Mouse (Mus musculus) ES-E14 (cell line): ENCODE measurements around the gene Pex12. TPM values are rescaled to one million over a fixed set of nuclear protein-coding genes. Genes with fewer than 3 reads are reported as not detected.

Experiments used
- DNase-seq: peaks from one replicate; pipeline ENCODE4 v3.0.0-alpha.2; 2013; ENCODE audit warnings: low read depth, low spot score
- H3K27ac ChIP-seq: 2 replicates; pipeline ENCODE4 v1.5.1; 2012; ENCODE audit warnings: low read depth, mild to moderate bottlenecking, low read length, moderate library complexity, mixed read lengths; ENCODE audit not compliant: poor library complexity, insufficient read depth, severe bottlenecking
- H3K36me3 ChIP-seq: 2 replicates; pipeline ENCODE4 v1.6.1; 2012; ENCODE audit warnings: mild to moderate bottlenecking, low read length, moderate library complexity, mixed read lengths; ENCODE audit not compliant: control insufficient read depth, poor library complexity, insufficient read depth, severe bottlenecking
- H3K4me1 ChIP-seq, 2 experiments: fragments of 150-350 bp in 1 of 2; sonication (generic) in 1 of 2; 2 replicates each; pipeline ENCODE4 v1.6.1; 2012; ENCODE audit warnings: low read length in 2 of 2, mild to moderate bottlenecking in 1 of 2, mixed read lengths in 1 of 2; ENCODE audit not compliant: control insufficient read depth in 2 of 2, insufficient read depth in 2 of 2, poor library complexity in 1 of 2
- H3K4me3 ChIP-seq, 2 experiments: fragments of 150-350 bp in 1 of 2; sonication (generic) in 1 of 2; 2 replicates each; pipeline ENCODE4 v1.5.1; 2012; ENCODE audit warnings: low read length in 2 of 2, low read depth in 1 of 2, mild to moderate bottlenecking in 1 of 2, mixed read lengths in 1 of 2; ENCODE audit not compliant: insufficient read depth in 1 of 2, poor library complexity in 1 of 2, severe bottlenecking in 1 of 2
- H3K9ac ChIP-seq: 2 replicates; pipeline ENCODE4 v1.6.1; 2012; ENCODE audit warnings: low read depth, mild to moderate bottlenecking, low read length, mixed read lengths; ENCODE audit not compliant: poor library complexity, insufficient read depth, severe bottlenecking
- H3K9me3 ChIP-seq: fragments of 150-350 bp; sonication (generic); 2 replicates; pipeline ENCODE4 v1.6.1; 2012; ENCODE audit warnings: low read depth, mild to moderate bottlenecking, low read length; ENCODE audit not compliant: control insufficient read depth, insufficient read depth
- CHD2 ChIP-seq: IDR thresholded peaks from 2 replicates; pipeline ENCODE4 v1.6.1; 2014; ENCODE audit warnings: mild to moderate bottlenecking, low read depth, low read length, inconsistent platforms
- HCFC1 ChIP-seq: IDR thresholded peaks from 2 replicates; pipeline ENCODE4 v1.6.1; 2012; ENCODE audit warnings: low read length, inconsistent platforms, borderline replicate concordance; ENCODE audit not compliant: insufficient read depth
- MAFK ChIP-seq: IDR thresholded peaks from 2 replicates; pipeline ENCODE4 v1.6.1; 2014; ENCODE audit warnings: mild to moderate bottlenecking, low read depth, low read length, inconsistent platforms; ENCODE audit not compliant: insufficient read depth
- ZC3H11A ChIP-seq: IDR thresholded peaks from 2 replicates; pipeline ENCODE4 v1.6.1; 2012; ENCODE audit warnings: low read depth, mild to moderate bottlenecking, inconsistent platforms, low read length, borderline replicate concordance
- ZNF384 ChIP-seq: IDR thresholded peaks from 2 replicates; pipeline ENCODE4 v1.6.1; 2012; ENCODE audit warnings: low read depth, low read length, inconsistent platforms
- in situ Hi-C, 2 experiments: fragments of 600-800 bp; cut with MboI; formaldehyde crosslinking; loops; one replicate each; pipeline ENCODE4 v1.15.1; 2025; ENCODE audit warnings: low sequenced_read_pairs in 2 of 2, inconsistent platforms in 1 of 2; ENCODE audit not compliant: unreplicated experiment in 2 of 2
- total RNA-seq: library from RNA; depleted of rRNA; stranded (reverse); fragments of 300-350 nt; gene quantifications from 2 replicates; pipeline ENCODE4 v1.2.3, GENCODE M21; 2012

Pex12 gene
- total RNA-seq, 1 experiment = 10.0 TPM

- no peaks in the 10 kb centered on the region; the same call in 1 of the 2 replicates for H3K36me3 ChIP-seq
- in situ Hi-C loops = no loop called here
- no peak overlapping the region for H3K27ac ChIP-seq
- DNase-seq = no peak
- H3K4me1 ChIP-seq = peaks cover 0 to 2% of the 10 kb centered on the region in 2 experiments; a peak in 1 of 4 replicates
- no peak overlapping the region for H3K4me3 ChIP-seq
- TF ChIP-seq CHD2 (no peak), MAFK (no peak)
- no peak overlapping the region for H3K9ac ChIP-seq
- H3K9me3 ChIP-seq = no peaks in the 10 kb centered on the region
Measured at GRCm38 (mm10) chr11:83304485-83304884, 2.1 kb upstream of the Pex12 start.

- Histone ChIP-seq H3K4me1 (peaks cover 0 to 2% of the 10 kb centered on the region in 2 experiments; a peak in 1 of 4 replicates), H3K36me3 (no peaks in the 10 kb centered on the region; the same call in 1 of the 2 replicates), H3K27ac (no peak overlapping the region), H3K9me3 (no peaks in the 10 kb centered on the region), H3K9ac (no peak overlapping the region; the same call in 1 of the 2 replicates), H3K4me3 (peak overlapping the region; percentile 21 to 84; a peak in 1 of 4 replicates)
- in situ Hi-C loops = no loop called here
- no peak for DNase-seq
- TF ChIP-seq ZC3H11A = no peak
- no peak for TF ChIP-seq HCFC1
- TF ChIP-seq ZNF384 = no peak
- no peak for TF ChIP-seq MAFK
Measured at GRCm38 (mm10) chr11:83303751-83304150, 1.4 kb upstream of the Pex12 start.

DNA sequence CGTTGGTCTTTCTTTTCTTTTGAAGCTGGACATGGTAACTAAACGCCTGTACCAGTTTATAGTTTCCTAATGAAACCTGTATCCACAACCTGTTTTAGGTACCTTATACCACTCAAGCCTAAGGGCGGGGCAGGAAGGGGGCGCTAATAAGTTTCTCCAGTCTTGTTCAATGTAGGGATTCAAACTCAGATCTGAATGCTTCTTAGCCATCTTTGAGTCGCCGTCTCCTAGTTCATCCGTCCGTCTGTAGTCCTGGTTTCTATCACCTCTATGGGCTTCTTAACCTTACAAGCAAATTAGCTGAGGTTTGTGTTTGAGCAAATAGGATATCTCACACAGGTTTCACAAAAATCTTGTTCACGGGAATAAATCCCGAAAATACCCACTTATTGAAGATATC, 262 bp downstream of the Pex12 start:
- in situ Hi-C loops = no loop called here

DNA sequence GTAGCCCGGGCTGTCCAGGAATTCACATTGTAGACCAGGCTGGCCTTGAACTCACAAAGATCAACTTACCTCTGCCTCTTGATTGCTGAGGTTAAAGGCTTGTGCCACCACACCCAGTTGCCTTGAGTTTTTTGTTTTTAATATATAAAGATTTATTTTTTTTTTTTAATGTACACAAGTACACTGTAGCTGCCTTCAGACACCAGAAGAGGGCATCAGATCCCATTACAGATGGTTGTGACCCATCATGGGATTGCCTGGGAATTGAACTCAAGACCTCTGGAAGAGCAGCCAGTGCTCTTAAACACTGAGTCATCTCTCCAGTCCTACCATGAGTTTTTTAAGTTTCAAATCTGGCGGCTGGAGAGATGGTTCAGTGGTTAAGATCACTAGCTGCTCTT, 955 bp downstream of the Pex12 start:
- Histone ChIP-seq H3K27ac (no peak overlapping the region), H3K4me3 (no peak overlapping the region), H3K9me3 (no peaks in the 10 kb centered on the region), H3K9ac (no peak overlapping the region), H3K4me1 (peaks cover 0 to 2% of the 10 kb centered on the region in 2 experiments; a peak in 1 of 4 replicates), H3K36me3 (0 out of 2 replicates have a peak, but pooled peaks cover under 1% of the 10 kb centered on the region)
- no peak; the same call in 1 of the 2 replicates for TF ChIP-seq ZNF384
- no peak for TF ChIP-seq ZC3H11A
- no peak for TF ChIP-seq CHD2
- no peak for TF ChIP-seq HCFC1
- no peak for TF ChIP-seq MAFK
- in situ Hi-C loops = no loop called here
- DNase-seq = no peak

More for the DNA sequence above, 262 bp downstream of the Pex12 start:
- H3K9me3 ChIP-seq = no peaks in the 10 kb centered on the region
- DNase-seq = no peak
- no peak overlapping the region for H3K27ac ChIP-seq
- peak overlapping the region; percentile 79 to 84 for H3K4me3 ChIP-seq
- H3K9ac ChIP-seq = peak overlapping the region; percentile 53; the same call in 1 of the 2 replicates
- H3K36me3 ChIP-seq = no peaks in the 10 kb centered on the region
- peaks cover 0 to 2% of the 10 kb centered on the region in 2 experiments; a peak in 1 of 4 replicates for H3K4me1 ChIP-seq
- TF ChIP-seq ZC3H11A = no peak
- no peak for TF ChIP-seq CHD2

DNA sequence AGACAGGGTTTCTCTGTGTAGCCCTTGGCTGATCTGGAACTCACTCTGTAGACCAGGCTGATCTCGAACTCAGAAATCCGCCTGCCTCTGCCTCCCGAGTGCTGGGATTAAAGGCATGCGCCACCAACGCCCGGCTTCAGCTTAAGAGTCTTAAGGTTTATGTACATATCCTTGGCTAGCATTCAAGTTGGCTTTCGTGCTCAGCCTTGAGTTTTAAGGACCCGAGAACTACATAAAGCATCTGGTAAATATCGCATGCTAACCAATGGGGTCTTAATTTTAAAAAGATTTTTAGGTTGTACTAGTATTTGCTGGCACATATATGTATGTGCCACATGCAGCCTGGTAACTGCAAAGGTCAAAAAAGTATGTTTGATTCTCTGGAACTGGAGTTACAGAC, 2.7 kb downstream of the Pex12 start:
- no peak overlapping the region for H3K9ac ChIP-seq
- no peak overlapping the region for H3K27ac ChIP-seq
- no peak for DNase-seq
- peaks cover 0 to 2% of the 10 kb centered on the region in 2 experiments; a peak in 1 of 4 replicates for H3K4me1 ChIP-seq
- peaks cover 9% of the 10 kb centered on the region for H3K36me3 ChIP-seq
- TF ChIP-seq HCFC1 (no peak), CHD2 (no peak), ZC3H11A (no peak), ZNF384 (no peak), MAFK (no peak)
- H3K4me3 ChIP-seq = peak overlapping the region in 1 of 2 experiments; percentile 95; a peak in 2 of 4 replicates
- H3K9me3 ChIP-seq = no peaks in the 10 kb centered on the region
- in situ Hi-C loops = no loop called here
